In the genomic region with DNA sequence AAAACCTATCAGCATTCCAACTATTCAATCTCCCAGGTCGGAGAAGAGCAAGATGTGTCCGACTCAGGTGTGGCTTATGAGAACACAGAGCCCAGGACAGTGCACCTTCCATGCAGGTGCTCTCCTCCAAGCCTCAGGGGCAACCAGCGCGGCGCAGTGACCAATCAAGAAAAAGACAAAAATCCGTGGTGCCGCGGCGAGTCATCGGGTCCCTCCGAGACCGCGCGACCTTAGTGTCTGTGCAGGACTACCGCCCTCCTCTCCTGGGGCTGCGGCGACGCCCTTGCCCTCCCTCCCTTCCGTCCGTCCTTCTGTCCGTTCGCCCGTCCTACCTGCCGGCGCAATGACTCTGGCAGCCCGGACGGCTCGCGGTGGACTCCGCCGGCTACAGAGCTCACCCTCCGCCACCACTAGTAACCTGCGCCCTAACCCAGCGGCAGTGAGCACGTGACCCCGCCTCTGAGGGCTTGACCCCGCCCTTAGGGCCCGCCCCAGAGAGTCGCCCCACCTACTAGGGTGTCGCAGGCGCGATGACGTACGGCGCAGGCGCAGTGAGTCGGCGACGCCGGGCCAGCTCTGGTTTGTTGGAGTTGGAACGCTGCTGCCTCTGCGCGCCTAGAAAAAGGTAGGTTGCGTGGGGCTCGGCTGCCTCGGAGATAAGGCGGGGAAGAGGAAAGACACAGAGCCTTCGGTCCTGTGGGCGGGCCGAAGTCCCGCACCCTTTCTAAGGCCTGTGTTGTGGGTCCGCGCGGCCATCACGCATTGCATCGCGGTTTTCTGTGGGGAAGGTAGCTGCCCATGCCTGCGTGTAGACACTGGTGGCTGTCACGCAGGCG, we compare ENCODE assay signal across 8 mouse cellular contexts. TPM values are rescaled to one million over a fixed set of nuclear protein-coding genes. Genes with fewer than 3 reads are reported as not detected.
DNase-seq lines count a peak whose midpoint lies in the region; ATAC-seq and TF ChIP-seq lines count a peak whose summit lies in the region.

A gene (minus strand): TSS at position 455 of the 836 bp plus-strand sequence.
A gene (plus strand): TSS at position 500 of the 836 bp plus-strand sequence.

- H3K9me3 ChIP-seq in CH12.LX (replicated peaks; ENCODE audit: low read length) = no peaks in the 10 kb centered on the region
- no peaks in the 10 kb centered on the region for H3K9me3 ChIP-seq in forebrain, embryonic 11.5 days (ENCODE audit: control insufficient read depth, low read length)
- H3K9me3 ChIP-seq in heart, postnatal 0 days (replicated peaks; ENCODE audit: control insufficient read depth, low read length) = no peaks in the 10 kb centered on the region
- no peaks in the 10 kb centered on the region for H3K9me3 ChIP-seq in liver, embryonic 16.5 days (replicated peaks; ENCODE audit: control insufficient read depth, low read length)
- H3K9me3 ChIP-seq in neural tube, embryonic 13.5 days = no peaks in the 10 kb centered on the region

- H3K36me3 ChIP-seq in CH12.LX (replicated peaks in 1 of 2; ENCODE audit: control insufficient read depth in 1 of 2, insufficient read depth in 1 of 2, low read length in 1 of 2) = peaks cover 12 to 31% of the 10 kb centered on the region in 2 experiments
- no peaks in the 10 kb centered on the region for H3K36me3 ChIP-seq in forebrain, embryonic 11.5 days (ENCODE audit: control insufficient read depth, insufficient read depth, low read length)
- H3K36me3 ChIP-seq in heart, postnatal 0 days (replicated peaks; ENCODE audit: control insufficient read depth, insufficient read depth, low read length) = peaks cover 6% of the 10 kb centered on the region
- peaks cover 4% of the 10 kb centered on the region for H3K36me3 ChIP-seq in liver, embryonic 16.5 days (ENCODE audit: control insufficient read depth, insufficient read depth)
- peaks cover 13% of the 10 kb centered on the region for H3K36me3 ChIP-seq in neural tube, embryonic 13.5 days
- no peaks in the 10 kb centered on the region for H3K36me3 ChIP-seq in testis, adult 2 months (ENCODE audit: control insufficient read depth, insufficient read depth, low read length)

- H3K4me2 ChIP-seq in CH12.LX (ENCODE audit: insufficient read depth, low read depth, poor library complexity, severe bottlenecking) = peak within 1 kb of the TSS; percentile 86
- H3K4me2 ChIP-seq in forebrain, embryonic 11.5 days (ENCODE audit: low read depth, low read length, severe bottlenecking) = peak within 1 kb of the TSS; percentile 80
- H3K4me2 ChIP-seq in heart, postnatal 0 days (ENCODE audit: low read depth, low read length) = peak within 1 kb of the TSS; percentile 79
- H3K4me2 ChIP-seq in liver, embryonic 16.5 days (ENCODE audit: low read depth, low read length) = peak within 1 kb of the TSS; percentile 94
- peak within 1 kb of the TSS; percentile 83 for H3K4me2 ChIP-seq in neural tube, embryonic 13.5 days

- peak; percentile 94 for TF ChIP-seq POLR2A in CH12.LX (IDR thresholded peaks at IDR 0.05; ENCODE audit: low read depth, low read length)
- TF ChIP-seq POLR2A in testis, adult 2 months (IDR thresholded peaks at IDR 0.05; ENCODE audit: control insufficient read depth, low read depth, low read length) = peak; percentile 83

- peak within 1 kb of the TSS; percentile 49 for H3K27ac ChIP-seq in CH12.LX (ENCODE audit: insufficient read depth, low read depth)
- peak within 1 kb of the TSS; percentile 79 for H3K27ac ChIP-seq in forebrain, embryonic 11.5 days (ENCODE audit: low read depth, low read length)
- H3K27ac ChIP-seq in heart, postnatal 0 days (ENCODE audit: low read depth) = peak within 1 kb of the TSS; percentile 85
- peak within 1 kb of the TSS; percentile 96 for H3K27ac ChIP-seq in liver, embryonic 16.5 days (ENCODE audit: low read length)
- peak within 1 kb of the TSS; percentile 90 for H3K27ac ChIP-seq in neural tube, embryonic 13.5 days (replicated peaks)
- H3K27ac ChIP-seq in testis, adult 2 months (ENCODE audit: control insufficient read depth, insufficient read depth, low read depth, low read length) = peak within 1 kb of the TSS; percentile 82

- H3K79me2 ChIP-seq in CH12.LX (replicated peaks; ENCODE audit: control insufficient read depth, extremely low read depth, insufficient read depth, poor library complexity, severe bottlenecking) = peaks cover 13% of the 10 kb centered on the region

- H3K9ac ChIP-seq in CH12.LX (ENCODE audit: insufficient read depth, low read depth) = peak within 1 kb of the TSS; percentile 65
- peak within 1 kb of the TSS; percentile 88 for H3K9ac ChIP-seq in forebrain, embryonic 11.5 days (ENCODE audit: low read length)
- peak within 1 kb of the TSS; percentile 84 for H3K9ac ChIP-seq in heart, postnatal 0 days (replicated peaks; ENCODE audit: low read depth, low read length)
- H3K9ac ChIP-seq in liver, embryonic 16.5 days (ENCODE audit: low read depth, low read length) = peak within 1 kb of the TSS; percentile 88
- peak within 1 kb of the TSS; percentile 82 for H3K9ac ChIP-seq in neural tube, embryonic 13.5 days

- TF ChIP-seq EP300 in CH12.LX (IDR thresholded peaks at IDR 0.05; ENCODE audit: low read length) = no peak
- TF ChIP-seq EP300 in heart, postnatal 0 days (IDR thresholded peaks at IDR 0.05; ENCODE audit: low read depth) = no peak; the same call in 1 of the 2 replicates

- 0 out of 4 replicates have a peak, but pooled peaks of 1 of the 2 experiments have one; percentile 1 for TF ChIP-seq CTCF in CH12.LX (conservative IDR thresholded peaks at IDR 0.05 in 1 of 2, IDR thresholded peaks at IDR 0.05 in 1 of 2; ENCODE audit: low read depth in 2 of 2, low read length in 2 of 2)
- no peak; the same call in 1 of the 2 replicates for TF ChIP-seq CTCF in heart, postnatal 0 days (IDR thresholded peaks at IDR 0.05; ENCODE audit: low read depth)
- no peak for TF ChIP-seq CTCF in testis, adult 2 months (IDR thresholded peaks at IDR 0.05; ENCODE audit: control insufficient read depth, insufficient read depth, insufficient replicate concordance, low read depth, low read length)

- H3K4me3 ChIP-seq in CH12.LX (replicated peaks in 1 of 3; ENCODE audit: low read depth in 2 of 3, low read length in 2 of 3, poor library complexity in 1 of 3) = peak within 1 kb of the TSS; percentile 88 to 98 (median 91)
- H3K4me3 ChIP-seq in forebrain, embryonic 11.5 days (ENCODE audit: low read depth, low read length) = peak within 1 kb of the TSS; percentile 71
- peak within 1 kb of the TSS; percentile 79 for H3K4me3 ChIP-seq in heart, postnatal 0 days (ENCODE audit: low read depth, low read length)
- H3K4me3 ChIP-seq in liver, embryonic 16.5 days (ENCODE audit: low read depth, low read length) = peak within 1 kb of the TSS; percentile 86
- peak within 1 kb of the TSS; percentile 83 for H3K4me3 ChIP-seq in neural tube, embryonic 13.5 days
- H3K4me3 ChIP-seq in testis, adult 2 months (ENCODE audit: control insufficient read depth, low read depth, low read length) = peak within 1 kb of the TSS; percentile 92

- under 1% methylated on average over 67 of the region's 70 CpGs for WGBS in forebrain, embryonic 11.5 days
- under 1% methylated on average over 69 of the region's 70 CpGs for WGBS in heart, postnatal 0 days
- under 1% methylated on average over 70 of the region's 70 CpGs for WGBS in liver, embryonic 16.5 days (ENCODE audit: insufficient replicate concordance)
- under 1% methylated on average over 70 of the region's 70 CpGs for WGBS in neural tube, embryonic 13.5 days

- no peak; the same call in 1 of the 2 replicates for TF ChIP-seq RAD21 in CH12.LX (IDR thresholded peaks at IDR 0.05; ENCODE audit: low read depth, low read length)

- in situ Hi-C loops in CH12.LX (cut with MboI; ENCODE audit: low pct_ligation_motif_present, low pct_unique_long_range_greater_than_20kb, low sequenced_read_pairs) = no loop called here

- DNase-seq in CH12.LX (ENCODE audit: extremely low read depth) = peak; percentile 94
- peak; percentile 93 for DNase-seq in c-Kit-positive CD71-positive TER-119-negative erythroid progenitor cells, embryonic 14.5 days (ENCODE audit: low read depth)
- peak; percentile 98 for DNase-seq in forebrain, embryonic 11.5 days (ENCODE audit: low spot score)
- DNase-seq in heart, postnatal 0 days (ENCODE audit: low spot score) = peak; percentile 96
- peak; percentile 99 for DNase-seq in kidney, postnatal 4 days

- no peaks in the 10 kb centered on the region for H3K27me3 ChIP-seq in CH12.LX (replicated peaks)
- no peaks in the 10 kb centered on the region for H3K27me3 ChIP-seq in forebrain, embryonic 11.5 days (ENCODE audit: control insufficient read depth, insufficient read depth, low read length)
- no peaks in the 10 kb centered on the region for H3K27me3 ChIP-seq in heart, postnatal 0 days (ENCODE audit: control insufficient read depth, insufficient read depth, low read length)
- H3K27me3 ChIP-seq in liver, embryonic 16.5 days (ENCODE audit: control insufficient read depth, insufficient read depth, low read depth, low read length) = no peaks in the 10 kb centered on the region
- H3K27me3 ChIP-seq in neural tube, embryonic 13.5 days = no peaks in the 10 kb centered on the region
- H3K27me3 ChIP-seq in testis, adult 2 months (ENCODE audit: control insufficient read depth, insufficient read depth, low read length) = no peaks in the 10 kb centered on the region

- H3K4me1 ChIP-seq in CH12.LX (ENCODE audit: control insufficient read depth in 1 of 2, insufficient read depth in 2 of 2) = peaks cover 3 to 41% of the 10 kb centered on the region in 2 experiments; a peak in 3 of 4 replicates
- no peaks in the 10 kb centered on the region for H3K4me1 ChIP-seq in forebrain, embryonic 11.5 days (replicated peaks; ENCODE audit: control insufficient read depth, insufficient read depth, low read length)
- 0 out of 2 replicates have a peak, but pooled peaks cover 5% of the 10 kb centered on the region for H3K4me1 ChIP-seq in heart, postnatal 0 days (ENCODE audit: control insufficient read depth, insufficient read depth)
- peaks cover 10% of the 10 kb centered on the region; the same call in 1 of the 2 replicates for H3K4me1 ChIP-seq in liver, embryonic 16.5 days (ENCODE audit: control insufficient read depth, low read depth, low read length)
- H3K4me1 ChIP-seq in neural tube, embryonic 13.5 days (replicated peaks) = peaks cover 31% of the 10 kb centered on the region
- peaks cover 2% of the 10 kb centered on the region for H3K4me1 ChIP-seq in testis, adult 2 months (ENCODE audit: control insufficient read depth, insufficient read depth, low read length)

- peak; percentile 98 for ATAC-seq in forebrain, embryonic 11.5 days (replicated peaks; ENCODE audit: low FRiP score)
- peak; percentile 100 for ATAC-seq in heart, postnatal 0 days (ENCODE audit: insufficient read depth, low read depth)
- ATAC-seq in liver, embryonic 16.5 days (ENCODE audit: low read depth) = peak; percentile 98
- peak; percentile 95 for ATAC-seq in neural tube, embryonic 13.5 days (ENCODE audit: low read depth)

- dilution Hi-C loops in CH12.LX (cut with MboI; ENCODE audit: extremely low pct_ligation_motif_present, extremely low pct_unique_long_range_greater_than_20kb, low sequenced_read_pairs) = no loop called here

RNA-seq across cellular contexts. Expression of the first gene that starts in this region (rescaled TPM):
- total RNA-seq in CH12.LX (2012; rRNA removed) = 2.1 and 2.9 TPM in 2 replicates
- total RNA-seq in CH12.LX (2014; rRNA removed) = 1.9 and 2.2 TPM in 2 replicates
- 2.4 and 2.9 TPM in 2 replicates for polyA plus RNA-seq in CH12.LX (2012; ENCODE audit: insufficient read length, low read depth)
- 8.7 and 10.0 TPM in 2 replicates for polyA plus RNA-seq in forebrain, embryonic 11.5 days (2014; fragmentation: Nextera tagmentation; extraction: Ambion mirVana)
- total RNA-seq in heart, postnatal 0 days (2014; rRNA removed; ENCODE audit: low replicate concordance) = 4.2 and 6.8 TPM in 2 replicates
- polyA plus RNA-seq in heart, postnatal 0 days (2015; fragmentation: Nextera tagmentation; extraction: Ambion mirVana) = 4.2 and 5.5 TPM in 2 replicates
- polyA plus RNA-seq in liver, embryonic 16.5 days (2015; fragmentation: Nextera tagmentation; extraction: Ambion mirVana) = 0.96 and 1.0 TPM in 2 replicates
- polyA plus RNA-seq in neural tube, embryonic 13.5 days (2015; fragmentation: Nextera tagmentation; extraction: Ambion mirVana) = 9.8 and 13.3 TPM in 2 replicates
- 7.9 and 8.6 TPM in 2 replicates for polyA plus RNA-seq in testis, adult 2 months (2012; rRNA removed)

RNA-seq across cellular contexts. Expression of the second gene that starts in this region (rescaled TPM):
- total RNA-seq in CH12.LX (2012; rRNA removed) (97.8 and 115 TPM in 2 replicates), CH12.LX (2014; rRNA removed) (62.2 and 74.9 TPM in 2 replicates)
- 116 and 117 TPM in 2 replicates for polyA plus RNA-seq in CH12.LX (2012; ENCODE audit: insufficient read length, low read depth)
- polyA plus RNA-seq in forebrain, embryonic 11.5 days (2014; fragmentation: Nextera tagmentation; extraction: Ambion mirVana) = 157 and 165 TPM in 2 replicates
- total RNA-seq in heart, postnatal 0 days (2014; rRNA removed; ENCODE audit: low replicate concordance) = 23.2 and 43.4 TPM in 2 replicates
- 167 and 169 TPM in 2 replicates for polyA plus RNA-seq in heart, postnatal 0 days (2015; fragmentation: Nextera tagmentation; extraction: Ambion mirVana)
- 64.1 and 68.9 TPM in 2 replicates for polyA plus RNA-seq in liver, embryonic 16.5 days (2015; fragmentation: Nextera tagmentation; extraction: Ambion mirVana)
- 207 and 225 TPM in 2 replicates for polyA plus RNA-seq in neural tube, embryonic 13.5 days (2015; fragmentation: Nextera tagmentation; extraction: Ambion mirVana)
- polyA plus RNA-seq in testis, adult 2 months (2012; rRNA removed) = 12.0 and 13.5 TPM in 2 replicates

Comparison
In these comparisons a context has a peak if more than half of its experiments do, and no peak if none do; other contexts are left out.
1. Peak in every context shown above with its lines: DNase-seq, ATAC-seq, H3K4me3 ChIP-seq and H3K27ac ChIP-seq.